Mouse (Mus musculus) liver, embryonic 15.5 days (tissue): ENCODE measurements at regions not wholly inside any gene's neighbourhood (a gene's known extent, or its start where the extent isn't known, plus 50 kb on each side); places are given as distances from the start of the nearest gene placed in this dataset.
"Not testable (repeated sequence)": the region's sequence is repeated elsewhere in the genome, so short reads cannot be mapped to it uniquely, and the experiment has no call there.

ENCODE experiments used
- ATAC-seq: fragments of 200-750 bp; cut with Nextera tagmentation; 2 replicates; pipeline ENCODE4 v1.8.0; 2017; ENCODE audit warnings: moderate number of reproducible peaks, mild to moderate bottlenecking, moderate library complexity; ENCODE audit not compliant: insufficient read depth
- H3K27ac ChIP-seq: fragments of 300-500 bp; sonication (generic); replicated peaks from 2 replicates; pipeline ENCODE4 v1.5.1; 2015; ENCODE audit warnings: mild to moderate bottlenecking, inconsistent platforms
- H3K27me3 ChIP-seq: fragments of 300-500 bp; sonication (generic); 2 replicates; pipeline ENCODE4 v1.6.1; 2015; ENCODE audit warnings: mild to moderate bottlenecking, inconsistent platforms
- H3K36me3 ChIP-seq: fragments of 300-500 bp; sonication (generic); replicated peaks from 2 replicates; pipeline ENCODE4 v1.6.1; 2015; ENCODE audit warnings: moderate library complexity, mild to moderate bottlenecking, inconsistent platforms
- H3K4me1 ChIP-seq: fragments of 300-500 bp; sonication (generic); replicated peaks from 2 replicates; pipeline ENCODE4 v1.6.1; 2015; ENCODE audit warnings: inconsistent platforms
- H3K4me2 ChIP-seq: fragments of 300-500 bp; sonication (generic); 2 replicates; pipeline ENCODE4 v1.6.1; 2015; ENCODE audit warnings: moderate library complexity, mild to moderate bottlenecking, inconsistent platforms
- H3K4me3 ChIP-seq: fragments of 300-500 bp; sonication (generic); replicated peaks from 2 replicates; pipeline ENCODE4 v1.5.1; 2015; ENCODE audit warnings: mild to moderate bottlenecking, inconsistent platforms
- H3K9ac ChIP-seq: fragments of 300-500 bp; sonication (generic); 2 replicates; pipeline ENCODE4 v1.6.1; 2015; ENCODE audit warnings: moderate library complexity, mild to moderate bottlenecking, inconsistent platforms
- H3K9me3 ChIP-seq: fragments of 300-500 bp; sonication (generic); replicated peaks from 2 replicates; pipeline ENCODE4 v1.6.1; 2016; ENCODE audit warnings: inconsistent platforms
- WGBS: fragments of 180-500 bp; shearing (Covaris S2); methylation state at CpG from one replicate; pipeline ENCODE4 v1.1.7; 2015; ENCODE audit warnings: mixed read lengths; ENCODE audit not compliant: insufficient replicate concordance; 5-methylcytosine and 5-hydroxymethylcytosine counted together

GRCm38 (mm10) chr12:119527760-119528159, 213.7 kb downstream of the Macc1 start:
- no peak overlapping the region for H3K9ac ChIP-seq
- no peak overlapping the region for H3K4me3 ChIP-seq
- no peaks in the 10 kb centered on the region for H3K27me3 ChIP-seq
- ATAC-seq: peak; percentile 12; the same call in 1 of the 2 replicates
- no peaks in the 10 kb centered on the region for H3K9me3 ChIP-seq
- no peaks in the 10 kb centered on the region for H3K4me1 ChIP-seq
- no peak overlapping the region for H3K4me2 ChIP-seq
- no peak overlapping the region for H3K27ac ChIP-seq
- WGBS: 46% methylated on average over 2 of the region's 2 CpGs
- H3K36me3 ChIP-seq: no peaks in the 10 kb centered on the region

- not testable (repeated sequence) for H3K4me2 ChIP-seq, H3K27ac ChIP-seq, ATAC-seq, H3K36me3 ChIP-seq, H3K4me3 ChIP-seq, H3K9me3 ChIP-seq, H3K9ac ChIP-seq, H3K27me3 ChIP-seq, H3K4me1 ChIP-seq
- 38% methylated on average over 2 of the region's 2 CpGs for WGBS
Observed at GRCm38 (mm10) chr12:119548376-119548775, 234.3 kb downstream of the Macc1 start.

GRCm38 (mm10) chr12:119576690-119577089, 262.6 kb downstream of the Macc1 start:
- Histone ChIP-seq H3K36me3 (no peaks in the 10 kb centered on the region), H3K4me3 (no peak overlapping the region), H3K4me1 (no peaks in the 10 kb centered on the region), H3K4me2 (no peak overlapping the region), H3K27me3 (no peaks in the 10 kb centered on the region), H3K9ac (no peak overlapping the region), H3K27ac (no peak overlapping the region), H3K9me3 (no peaks in the 10 kb centered on the region)
- ATAC-seq: no peak
- WGBS: 55% methylated on average over 3 of the region's 3 CpGs

GRCm38 (mm10) chr12:119577280-119577679, 263.2 kb downstream of the Macc1 start:
- ATAC-seq: no peak
- Histone ChIP-seq H3K4me1 (no peaks in the 10 kb centered on the region), H3K27ac (no peak overlapping the region), H3K4me2 (no peak overlapping the region), H3K4me3 (no peak overlapping the region), H3K9ac (no peak overlapping the region), H3K36me3 (no peaks in the 10 kb centered on the region), H3K27me3 (no peaks in the 10 kb centered on the region), H3K9me3 (no peaks in the 10 kb centered on the region)

GRCm38 (mm10) chr12:119601361-119601760, 287.3 kb downstream of the Macc1 start:
- Histone ChIP-seq H3K9ac (no peak overlapping the region), H3K27me3 (no peaks in the 10 kb centered on the region), H3K4me2 (no peak overlapping the region), H3K4me3 (no peak overlapping the region), H3K4me1 (no peaks in the 10 kb centered on the region), H3K36me3 (no peaks in the 10 kb centered on the region), H3K27ac (no peak overlapping the region), H3K9me3 (no peaks in the 10 kb centered on the region)
- ATAC-seq: no peak

- H3K9ac ChIP-seq: no peak overlapping the region
- no peak overlapping the region for H3K27ac ChIP-seq
- 41% methylated on average over 1 of the region's 1 CpGs for WGBS
- ATAC-seq: no peak
- H3K9me3 ChIP-seq: no peaks in the 10 kb centered on the region
- no peaks in the 10 kb centered on the region for H3K36me3 ChIP-seq
- H3K27me3 ChIP-seq: no peaks in the 10 kb centered on the region
- no peaks in the 10 kb centered on the region for H3K4me1 ChIP-seq
- H3K4me3 ChIP-seq: no peak overlapping the region
- H3K4me2 ChIP-seq: no peak overlapping the region
Observed at GRCm38 (mm10) chr12:119624238-119624637, 310.2 kb downstream of the Macc1 start.

GRCm38 (mm10) chr12:119655366-119655765, 290.3 kb upstream of the Tmem196 start:
- no peaks in the 10 kb centered on the region for H3K9me3 ChIP-seq
- H3K36me3 ChIP-seq: no peaks in the 10 kb centered on the region
- no peak for ATAC-seq
- H3K9ac ChIP-seq: no peak overlapping the region
- no peaks in the 10 kb centered on the region for H3K27me3 ChIP-seq
- no peak overlapping the region for H3K4me3 ChIP-seq
- no peak overlapping the region for H3K27ac ChIP-seq
- no peak overlapping the region for H3K4me2 ChIP-seq
- 49% methylated on average over 2 of the region's 2 CpGs for WGBS
- H3K4me1 ChIP-seq: no peaks in the 10 kb centered on the region
